Mouse (Mus musculus) embryonic facial prominence, embryonic 10.5 days (tissue): ENCODE results near the gene Casp2. TPM values are rescaled to one million over a fixed set of nuclear protein-coding genes. Genes with fewer than 3 reads are reported as not detected.

Source experiments
- DNase-seq: peaks from one replicate; pipeline ENCODE4 v3.0.0-alpha.2; 2017; ENCODE audit warnings: low spot score
- H3K27ac ChIP-seq: fragments of 300-500 bp; sonication (generic); replicated peaks from 2 replicates; pipeline ENCODE4 v1.5.1; 2016; ENCODE audit warnings: mild to moderate bottlenecking
- H3K27me3 ChIP-seq: fragments of 300-500 bp; sonication (generic); replicated peaks from 2 replicates; pipeline ENCODE4 v1.6.1; 2016; ENCODE audit warnings: low read depth, mild to moderate bottlenecking; ENCODE audit not compliant: poor library complexity, severe bottlenecking
- H3K36me3 ChIP-seq: fragments of 300-500 bp; sonication (generic); replicated peaks from 2 replicates; pipeline ENCODE4 v1.6.1; 2016; ENCODE audit warnings: mild to moderate bottlenecking, moderate library complexity
- H3K4me1 ChIP-seq: fragments of 300-500 bp; sonication (generic); 2 replicates; pipeline ENCODE4 v1.6.1; 2016
- H3K4me3 ChIP-seq: fragments of 300-500 bp; sonication (generic); 2 replicates; pipeline ENCODE4 v1.5.1; 2016; ENCODE audit warnings: mild to moderate bottlenecking, moderate library complexity
- H3K9me3 ChIP-seq: fragments of 300-500 bp; sonication (generic); 2 replicates; pipeline ENCODE4 v1.6.1; 2016; ENCODE audit warnings: mild to moderate bottlenecking
- WGBS: fragments of 180-500 bp; shearing (Covaris S2); methylation state at CpG from one replicate; pipeline ENCODE4 v1.1.7; 2016; 5-methylcytosine and 5-hydroxymethylcytosine counted together
- polyA plus RNA-seq: library from polyadenylated mRNA; unstranded; fragments of >200 nt; fragmentation: Nextera tagmentation; extraction: Ambion mirVana; gene quantifications from 2 replicates; pipeline ENCODE4 v1.2.1, GENCODE M21; 2016

Casp2 gene
- polyA plus RNA-seq, 1 experiment from 2014 or later: 79.5 TPM

DNA sequence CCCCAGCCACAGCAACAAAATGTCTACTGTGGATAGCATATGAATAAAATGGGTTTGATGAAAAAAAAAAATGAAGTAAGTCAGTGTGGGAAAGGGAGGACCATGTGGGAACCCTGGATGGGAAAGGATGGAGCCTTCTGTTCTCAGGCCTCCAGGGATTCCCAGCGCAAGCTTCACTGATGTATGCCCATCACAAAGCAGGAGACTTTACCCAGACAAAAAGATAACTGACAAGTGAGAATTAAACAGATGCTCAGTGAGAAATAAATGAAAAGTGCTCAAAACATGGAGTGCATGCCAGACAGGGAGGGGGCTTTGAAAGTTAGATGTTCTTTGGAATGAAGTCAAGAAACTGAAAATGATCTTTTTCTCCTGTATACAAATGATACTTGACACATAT lies 16.8 kb upstream of the Casp2 start:
- WGBS: 89% methylated on average over 1 of the region's 1 CpGs
- no peak for DNase-seq
- Histone ChIP-seq H3K27ac (no peak overlapping the region), H3K9me3 (no peaks in the 10 kb centered on the region), H3K27me3 (peaks cover 15% of the 10 kb centered on the region), H3K36me3 (no peaks in the 10 kb centered on the region), H3K4me3 (no peak overlapping the region), H3K4me1 (peaks cover 11% of the 10 kb centered on the region; the same call in 1 of the 2 replicates)

- 82% methylated on average over 4 of the region's 4 CpGs for WGBS
- no peak overlapping the region for H3K27ac ChIP-seq
- H3K36me3 ChIP-seq: no peaks in the 10 kb centered on the region
- no peak for DNase-seq
- no peaks in the 10 kb centered on the region for H3K9me3 ChIP-seq
- peaks cover 7% of the 10 kb centered on the region for H3K27me3 ChIP-seq
- no peaks in the 10 kb centered on the region for H3K4me1 ChIP-seq
- no peak overlapping the region for H3K4me3 ChIP-seq
These were observed 13.0 kb upstream of the Casp2 start for GRCm38 (mm10) chr6:42251791-42252190.

DNA sequence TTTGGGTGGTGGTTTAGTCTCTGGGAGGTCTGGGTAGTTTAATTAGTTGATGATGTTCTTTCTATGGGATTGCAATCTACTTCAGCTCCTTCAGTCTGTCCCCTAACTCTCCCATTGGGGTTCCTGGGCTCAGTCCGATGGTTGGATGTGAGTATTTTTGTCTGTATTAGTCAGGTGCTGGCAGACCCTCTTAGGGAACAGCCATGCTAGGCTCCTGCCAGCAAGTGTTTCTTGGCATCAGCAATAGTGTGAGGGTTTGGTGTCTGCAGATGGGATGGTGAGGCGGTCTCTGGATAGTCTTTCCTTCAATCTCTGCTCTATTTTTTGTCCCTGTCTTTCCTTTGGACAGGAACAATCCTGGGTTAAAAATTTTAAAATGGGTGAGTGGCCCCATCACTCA lies 11.7 kb upstream of the Casp2 start:
- no peak overlapping the region for H3K4me3 ChIP-seq
- DNase-seq: no peak
- no peak overlapping the region for H3K27ac ChIP-seq
- H3K9me3 ChIP-seq: no peaks in the 10 kb centered on the region
- H3K4me1 ChIP-seq: 0 out of 2 replicates have a peak, but pooled peaks cover 3% of the 10 kb centered on the region
- H3K36me3 ChIP-seq: no peaks in the 10 kb centered on the region
- H3K27me3 ChIP-seq: no peaks in the 10 kb centered on the region
- WGBS: 88% methylated on average over 2 of the region's 2 CpGs

DNA sequence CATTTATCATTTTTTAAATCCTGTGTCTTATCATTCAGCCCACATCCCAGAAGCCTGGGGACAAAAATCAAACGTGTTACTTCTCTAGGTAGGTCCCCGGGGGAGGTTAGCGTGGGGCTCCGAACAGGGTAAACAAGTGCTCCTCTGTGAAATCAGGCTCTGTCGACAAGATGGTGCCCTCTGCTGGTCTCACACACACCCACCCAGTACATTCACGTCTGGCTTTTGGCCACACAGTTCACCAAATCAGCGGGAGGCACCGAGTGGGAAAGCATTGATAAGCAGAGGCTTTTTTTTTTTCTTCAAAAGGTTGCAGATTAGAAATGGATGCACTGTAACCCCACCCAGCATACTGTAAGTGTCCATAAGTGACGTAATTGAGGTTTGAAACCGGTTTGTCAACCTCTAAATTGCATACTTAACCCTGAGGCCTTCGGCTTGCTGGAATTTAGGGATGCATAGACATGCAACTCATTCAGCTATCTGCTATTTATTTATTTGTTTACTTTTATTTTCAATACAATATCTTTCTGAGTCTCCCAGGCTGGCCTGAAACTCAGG lies 7.4 kb upstream of the Casp2 start:
- 19% methylated on average over 11 of the region's 11 CpGs for WGBS
- H3K4me3 ChIP-seq: 0 out of 2 replicates have a peak overlapping the region, but pooled peaks have one; percentile 3
- H3K27ac ChIP-seq: no peak overlapping the region
- H3K36me3 ChIP-seq: no peaks in the 10 kb centered on the region
- peaks cover 18% of the 10 kb centered on the region for H3K27me3 ChIP-seq
- H3K9me3 ChIP-seq: no peaks in the 10 kb centered on the region
- H3K4me1 ChIP-seq: peaks cover 11% of the 10 kb centered on the region
- DNase-seq: peak; percentile 66

DNA sequence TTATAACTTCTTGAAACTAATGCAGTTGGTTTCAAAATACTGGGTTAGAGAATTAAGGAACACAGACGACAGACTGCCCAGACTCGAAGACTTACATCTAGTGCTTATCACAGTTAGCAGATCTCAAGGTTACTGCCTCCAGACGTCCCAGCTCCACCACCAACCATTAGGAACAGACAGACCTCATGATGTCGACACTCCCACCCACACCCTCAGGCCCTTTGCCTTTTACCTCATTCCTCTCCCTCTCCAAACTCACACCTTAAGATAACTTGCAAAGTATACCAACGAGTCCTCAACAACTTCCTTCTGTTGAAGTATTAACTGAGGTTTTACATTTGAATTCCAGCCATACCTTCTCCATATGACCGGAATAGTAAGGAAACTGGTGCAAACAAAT lies 4.4 kb upstream of the Casp2 start:
- Histone ChIP-seq H3K27ac (no peak overlapping the region), H3K4me3 (no peak overlapping the region), H3K9me3 (no peaks in the 10 kb centered on the region), H3K4me1 (peaks cover 11% of the 10 kb centered on the region), H3K36me3 (no peaks in the 10 kb centered on the region), H3K27me3 (peaks cover 18% of the 10 kb centered on the region)
- 68% methylated on average over 6 of the region's 6 CpGs for WGBS
- no peak for DNase-seq

GRCm38 (mm10) chr6:42261524-42262170 lies 3.1 kb upstream of the Casp2 start, which contains the start of gene Tmem139:
Gene Tmem139 (plus strand): TSS chr6:42261970.
- H3K9me3 ChIP-seq: no peaks in the 10 kb centered on the region
- H3K36me3 ChIP-seq: no peaks in the 10 kb centered on the region
- no peak for DNase-seq
- H3K4me1 ChIP-seq: peaks cover 16% of the 10 kb centered on the region
- peak within 1 kb of the TSS; percentile 48 for H3K4me3 ChIP-seq
- no peak within 1 kb of the TSS for H3K27ac ChIP-seq
- peaks cover 18% of the 10 kb centered on the region for H3K27me3 ChIP-seq
- 17% methylated on average over 20 of the region's 20 CpGs for WGBS

- no peaks in the 10 kb centered on the region for H3K9me3 ChIP-seq
- WGBS: under 1% methylated on average over 21 of the region's 21 CpGs
- DNase-seq: peak; percentile 35
These were observed 876 bp downstream of the Casp2 start for GRCm38 (mm10) chr6:42265391-42266330.

DNA sequence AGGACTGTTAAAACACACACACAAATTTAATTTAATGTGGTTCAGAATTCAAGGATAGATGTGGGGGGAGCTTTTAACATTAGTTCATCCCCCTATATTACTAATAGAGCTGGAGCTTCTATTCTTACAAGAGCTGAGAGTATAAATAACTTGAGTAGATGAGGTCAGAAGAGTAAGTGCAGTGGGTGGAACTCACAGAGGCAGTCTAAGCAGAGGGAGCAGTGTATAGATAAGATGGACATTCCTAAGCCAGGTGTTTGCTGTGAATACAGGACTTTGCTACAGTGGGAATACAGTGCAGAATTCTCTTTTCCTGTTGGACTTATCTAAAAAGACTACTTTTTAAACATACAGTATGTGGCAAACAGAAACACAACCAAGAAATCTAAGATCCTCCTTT lies 6.0 kb downstream of the Casp2 start:
- Histone ChIP-seq H3K4me1 (peaks cover 9% of the 10 kb centered on the region), H3K36me3 (peaks cover 90% of the 10 kb centered on the region), H3K27ac (no peak overlapping the region), H3K4me3 (no peak overlapping the region), H3K9me3 (no peaks in the 10 kb centered on the region), H3K27me3 (no peaks in the 10 kb centered on the region)
- DNase-seq: no peak

More at GRCm38 (mm10) chr6:42265391-42266330, 876 bp downstream of the Casp2 start:
- Histone ChIP-seq H3K4me1 (peaks cover 17% of the 10 kb centered on the region), H3K4me3 (peak overlapping the region; percentile 84), H3K27ac (peak overlapping the region; percentile 98), H3K27me3 (peaks cover 15% of the 10 kb centered on the region), H3K36me3 (peaks cover 38% of the 10 kb centered on the region)

- Histone ChIP-seq H3K9me3 (no peaks in the 10 kb centered on the region), H3K27me3 (no peaks in the 10 kb centered on the region), H3K27ac (no peak overlapping the region), H3K4me1 (no peaks in the 10 kb centered on the region), H3K4me3 (no peak overlapping the region), H3K36me3 (peaks cover 100% of the 10 kb centered on the region)
- no peak for DNase-seq
- WGBS: 77% methylated on average over 2 of the region's 2 CpGs
These were observed 11.4 kb downstream of the Casp2 start for GRCm38 (mm10) chr6:42276151-42276550.

- 79% methylated on average over 5 of the region's 5 CpGs for WGBS
- H3K27ac ChIP-seq: no peak overlapping the region
- H3K4me1 ChIP-seq: no peaks in the 10 kb centered on the region
- no peaks in the 10 kb centered on the region for H3K9me3 ChIP-seq
- H3K27me3 ChIP-seq: no peaks in the 10 kb centered on the region
- H3K4me3 ChIP-seq: no peak overlapping the region
- DNase-seq: no peak
- peaks cover 86% of the 10 kb centered on the region for H3K36me3 ChIP-seq
These were observed 18.2 kb downstream of the Casp2 start for GRCm38 (mm10) chr6:42282865-42283528.

DNA sequence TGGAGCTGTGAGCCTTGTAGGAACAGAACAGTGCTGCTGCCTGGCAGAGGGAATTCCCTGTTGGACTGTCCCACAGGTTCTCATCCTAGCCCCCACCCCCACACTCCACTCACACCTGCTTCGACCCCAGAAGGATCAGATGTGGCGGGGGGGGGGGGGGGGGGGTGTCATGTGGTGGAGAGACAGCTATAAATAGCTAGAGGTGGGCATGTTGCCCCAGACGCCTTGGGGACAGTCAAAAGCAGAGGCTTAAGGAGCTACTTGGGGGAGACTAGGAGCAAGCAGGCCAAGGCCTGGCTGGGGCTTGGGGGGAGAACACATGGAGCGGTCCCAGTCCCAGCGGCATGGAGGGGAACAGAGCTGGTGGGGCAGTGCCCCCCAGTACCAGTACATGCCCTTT lies 21.7 kb downstream of the Casp2 start, which contains the start of gene Clcn1:
Clcn1 (plus strand) TSS at position 238 of the 400 bp plus-strand sequence.
- Histone ChIP-seq H3K36me3 (peaks cover 67% of the 10 kb centered on the region), H3K4me1 (no peaks in the 10 kb centered on the region), H3K27me3 (no peaks in the 10 kb centered on the region), H3K4me3 (no peak within 1 kb of the TSS), H3K27ac (no peak within 1 kb of the TSS), H3K9me3 (no peaks in the 10 kb centered on the region)
- 81% methylated on average over 4 of the region's 5 CpGs for WGBS
- DNase-seq: no peak

DNA sequence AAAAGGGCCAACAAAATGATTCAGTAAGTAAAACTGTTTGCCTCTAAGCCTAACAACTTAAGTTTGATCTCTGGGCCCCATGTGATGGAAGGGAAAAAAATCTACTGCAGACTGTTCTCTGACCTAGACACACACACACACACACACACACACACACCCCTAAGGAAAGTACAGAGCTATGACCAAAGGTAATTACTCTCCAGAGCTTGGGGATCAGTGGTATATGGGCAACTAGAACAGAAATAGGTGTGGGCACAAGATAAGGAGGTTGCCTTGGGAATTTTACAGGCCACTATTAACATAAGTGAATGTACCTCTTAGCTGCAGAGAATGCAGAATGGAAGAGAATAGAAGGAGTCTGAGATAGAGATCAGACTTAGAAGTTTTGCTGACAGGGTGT lies 22.8 kb downstream of the Casp2 start:
- no peak overlapping the region for H3K4me3 ChIP-seq
- no peaks in the 10 kb centered on the region for H3K4me1 ChIP-seq
- no peak for DNase-seq
- no peaks in the 10 kb centered on the region for H3K9me3 ChIP-seq
- H3K27me3 ChIP-seq: no peaks in the 10 kb centered on the region
- peaks cover 65% of the 10 kb centered on the region for H3K36me3 ChIP-seq
- no peak overlapping the region for H3K27ac ChIP-seq
